Mouse (Mus musculus) heart, embryonic 16.5 days (tissue): ENCODE results near the gene Tnfrsf13b. TPM values are rescaled to one million over a fixed set of nuclear protein-coding genes. Genes with fewer than 3 reads are reported as not detected.
A peak's percentile ranks its signal among the peaks of the same experiment; 100 is the strongest.

Source experiments
- ATAC-seq: fragments of 200-750 bp; cut with Nextera tagmentation; replicated peaks from 2 replicates; pipeline ENCODE4 v1.8.0; 2017; ENCODE audit warnings: moderate number of reproducible peaks; ENCODE audit not compliant: insufficient read depth, low FRiP score; ENCODE audit errors: extremely low read depth
- H3K27ac ChIP-seq: fragments of 300-500 bp; sonication (generic); 2 replicates; pipeline ENCODE4 v1.5.1; 2014; ENCODE audit warnings: mild to moderate bottlenecking, low read length, control low read depth, moderate library complexity
- H3K27me3 ChIP-seq: fragments of 300-500 bp; sonication (generic); 2 replicates; pipeline ENCODE4 v1.6.1; 2014; ENCODE audit warnings: low read length, mixed read lengths; ENCODE audit not compliant: control insufficient read depth, insufficient read depth
- H3K36me3 ChIP-seq: fragments of 300-500 bp; sonication (generic); 2 replicates; pipeline ENCODE4 v1.6.1; 2014; ENCODE audit not compliant: control insufficient read depth, insufficient read depth
- H3K4me1 ChIP-seq: fragments of 300-500 bp; sonication (generic); 2 replicates; pipeline ENCODE4 v1.6.1; 2014; ENCODE audit warnings: low read length, mixed read lengths; ENCODE audit not compliant: control insufficient read depth, insufficient read depth
- H3K4me2 ChIP-seq: fragments of 300-500 bp; sonication (generic); 2 replicates; pipeline ENCODE4 v1.6.1; 2014; ENCODE audit warnings: low read depth, mild to moderate bottlenecking, control low read depth, low read length
- H3K4me3 ChIP-seq: fragments of 300-500 bp; sonication (generic); 2 replicates; pipeline ENCODE4 v1.5.1; 2014; ENCODE audit warnings: mild to moderate bottlenecking, control low read depth, low read length
- H3K9ac ChIP-seq: fragments of 300-500 bp; sonication (generic); 2 replicates; pipeline ENCODE4 v1.6.1; 2014; ENCODE audit warnings: low read length, control low read depth
- H3K9me3 ChIP-seq: fragments of 300-500 bp; sonication (generic); replicated peaks from 2 replicates; pipeline ENCODE4 v1.6.1; 2016; ENCODE audit warnings: low read length; ENCODE audit not compliant: control insufficient read depth
- WGBS: fragments of 180-500 bp; shearing (Covaris S2); extraction: QIAGEN DNeasy Blood & Tissue Kit; methylation state at CpG from one replicate; pipeline ENCODE4 v1.1.7; 2014; 5-methylcytosine and 5-hydroxymethylcytosine counted together
- polyA plus RNA-seq: library from polyadenylated mRNA; unstranded; fragments of >200 nt; fragmentation: Nextera tagmentation; extraction: Ambion mirVana; gene quantifications from 2 replicates; pipeline ENCODE4 v1.2.1, GENCODE M21; 2015

Tnfrsf13b gene
- polyA plus RNA-seq, 1 experiment from 2014 or later, result 5.7 TPM

- H3K9me3 ChIP-seq, result no peaks in the 10 kb centered on the region
- H3K27ac ChIP-seq, result no peak overlapping the region
- peak overlapping the region; percentile 20 for H3K4me2 ChIP-seq
- H3K27me3 ChIP-seq, result peaks cover 3% of the 10 kb centered on the region; the same call in 1 of the 2 replicates
- 0 out of 2 replicates have a peak, but pooled peaks have one; percentile 8 for ATAC-seq
- no peaks in the 10 kb centered on the region for H3K36me3 ChIP-seq
- no peak overlapping the region for H3K9ac ChIP-seq
- peaks cover 8% of the 10 kb centered on the region for H3K4me1 ChIP-seq
- WGBS, result 38% methylated on average over 6 of the region's 6 CpGs
- H3K4me3 ChIP-seq, result peak overlapping the region; percentile 40
These were observed 16.5 kb downstream of the Tnfrsf13b start for GRCm38 (mm10) chr11:61142941-61143530.

GRCm38 (mm10) chr11:61143564-61144469, 17.3 kb downstream of the Tnfrsf13b start:
- WGBS, result 59% methylated on average over 7 of the region's 7 CpGs
- Histone ChIP-seq H3K9me3 (no peaks in the 10 kb centered on the region), H3K4me3 (no peak overlapping the region), H3K9ac (no peak overlapping the region), H3K27me3 (peaks cover 6% of the 10 kb centered on the region; the same call in 1 of the 2 replicates), H3K36me3 (no peaks in the 10 kb centered on the region), H3K4me1 (peaks cover 8% of the 10 kb centered on the region), H3K4me2 (peak overlapping the region; percentile 20; the same call in 1 of the 2 replicates), H3K27ac (no peak overlapping the region)
- no peak for ATAC-seq

GRCm38 (mm10) chr11:61145551-61145950, 19.0 kb downstream of the Tnfrsf13b start:
- H3K27ac ChIP-seq, result no peak overlapping the region
- H3K27me3 ChIP-seq, result peaks cover 6% of the 10 kb centered on the region; the same call in 1 of the 2 replicates
- no peak for ATAC-seq
- no peaks in the 10 kb centered on the region for H3K36me3 ChIP-seq
- H3K4me2 ChIP-seq, result no peak overlapping the region
- 83% methylated on average over 8 of the region's 8 CpGs for WGBS
- H3K9me3 ChIP-seq, result no peaks in the 10 kb centered on the region
- peaks cover 8% of the 10 kb centered on the region for H3K4me1 ChIP-seq
- H3K9ac ChIP-seq, result no peak overlapping the region
- H3K4me3 ChIP-seq, result no peak overlapping the region

GRCm38 (mm10) chr11:61146645-61147299, 20.2 kb downstream of the Tnfrsf13b start:
- Histone ChIP-seq H3K4me2 (peak overlapping the region; percentile 79), H3K36me3 (no peaks in the 10 kb centered on the region), H3K4me3 (peak overlapping the region; percentile 53), H3K27me3 (peaks cover 6% of the 10 kb centered on the region; the same call in 1 of the 2 replicates), H3K27ac (no peak overlapping the region), H3K9ac (peak overlapping the region; percentile 57), H3K4me1 (peaks cover 8% of the 10 kb centered on the region), H3K9me3 (no peaks in the 10 kb centered on the region)
- WGBS, result 16% methylated on average over 20 of the region's 20 CpGs
- no peak for ATAC-seq

- peaks cover 6% of the 10 kb centered on the region; the same call in 1 of the 2 replicates for H3K27me3 ChIP-seq
- H3K36me3 ChIP-seq, result peaks cover 5% of the 10 kb centered on the region
- peak overlapping the region; percentile 79 for H3K4me2 ChIP-seq
- no peak overlapping the region for H3K27ac ChIP-seq
- H3K9ac ChIP-seq, result peak overlapping the region; percentile 57
- ATAC-seq, result peak; percentile 66; the same call in 1 of the 2 replicates
- peak overlapping the region; percentile 53 for H3K4me3 ChIP-seq
- peaks cover 7% of the 10 kb centered on the region for H3K4me1 ChIP-seq
- no peaks in the 10 kb centered on the region for H3K9me3 ChIP-seq
- 9% methylated on average over 32 of the region's 32 CpGs for WGBS
These were observed 20.7 kb downstream of the Tnfrsf13b start for GRCm38 (mm10) chr11:61147300-61147683.

GRCm38 (mm10) chr11:61150233-61151001, 23.9 kb downstream of the Tnfrsf13b start:
- ATAC-seq, result no peak
- Histone ChIP-seq H3K27ac (no peak overlapping the region), H3K9me3 (no peaks in the 10 kb centered on the region)

GRCm38 (mm10) chr11:61155727-61156126, 29.2 kb downstream of the Tnfrsf13b start:
- H3K4me3 ChIP-seq, result no peak overlapping the region
- 55% methylated on average over 2 of the region's 2 CpGs for WGBS
- no peaks in the 10 kb centered on the region for H3K9me3 ChIP-seq
- no peak overlapping the region for H3K9ac ChIP-seq
- peaks cover 2% of the 10 kb centered on the region; the same call in 1 of the 2 replicates for H3K4me1 ChIP-seq
- no peak overlapping the region for H3K27ac ChIP-seq
- no peaks in the 10 kb centered on the region for H3K27me3 ChIP-seq
- H3K36me3 ChIP-seq, result peaks cover 70% of the 10 kb centered on the region
- ATAC-seq, result no peak
- no peak overlapping the region for H3K4me2 ChIP-seq

More at GRCm38 (mm10) chr11:61150233-61151001, 23.9 kb downstream of the Tnfrsf13b start:
- H3K36me3 ChIP-seq, result peaks cover 30% of the 10 kb centered on the region
- H3K9ac ChIP-seq, result no peak overlapping the region
- H3K4me2 ChIP-seq, result no peak overlapping the region
- WGBS, result 69% methylated on average over 6 of the region's 6 CpGs
- H3K4me3 ChIP-seq, result no peak overlapping the region
- no peaks in the 10 kb centered on the region for H3K4me1 ChIP-seq
- H3K27me3 ChIP-seq, result peaks cover 6% of the 10 kb centered on the region; the same call in 1 of the 2 replicates

GRCm38 (mm10) chr11:61158141-61158540, 31.6 kb downstream of the Tnfrsf13b start:
- Histone ChIP-seq H3K9me3 (no peaks in the 10 kb centered on the region), H3K4me1 (peaks cover 2% of the 10 kb centered on the region; the same call in 1 of the 2 replicates), H3K27ac (no peak overlapping the region), H3K4me2 (no peak overlapping the region), H3K4me3 (no peak overlapping the region), H3K36me3 (peaks cover 82% of the 10 kb centered on the region), H3K27me3 (no peaks in the 10 kb centered on the region), H3K9ac (no peak overlapping the region)
- ATAC-seq, result no peak
- 74% methylated on average over 3 of the region's 3 CpGs for WGBS
